Mouse (Mus musculus) ES-E14 (cell line): ENCODE measurements around the gene Colgalt2. TPM values are rescaled to one million over a fixed set of nuclear protein-coding genes. Genes with fewer than 3 reads are reported as not detected.

Experiments
- DNase-seq: peaks from one replicate; pipeline ENCODE4 v3.0.0-alpha.2; 2013; ENCODE audit warnings: low read depth, low spot score
- H3K27ac ChIP-seq: 2 replicates; pipeline ENCODE4 v1.5.1; 2012; ENCODE audit warnings: low read depth, mild to moderate bottlenecking, low read length, moderate library complexity, mixed read lengths; ENCODE audit not compliant: poor library complexity, insufficient read depth, severe bottlenecking
- H3K36me3 ChIP-seq: 2 replicates; pipeline ENCODE4 v1.6.1; 2012; ENCODE audit warnings: mild to moderate bottlenecking, low read length, moderate library complexity, mixed read lengths; ENCODE audit not compliant: control insufficient read depth, poor library complexity, insufficient read depth, severe bottlenecking
- H3K4me1 ChIP-seq, 2 experiments: fragments of 150-350 bp in 1 of 2; sonication (generic) in 1 of 2; 2 replicates each; pipeline ENCODE4 v1.6.1; 2012; ENCODE audit warnings: low read length in 2 of 2, mild to moderate bottlenecking in 1 of 2, mixed read lengths in 1 of 2; ENCODE audit not compliant: control insufficient read depth in 2 of 2, insufficient read depth in 2 of 2, poor library complexity in 1 of 2
- H3K4me3 ChIP-seq, 2 experiments: fragments of 150-350 bp in 1 of 2; sonication (generic) in 1 of 2; 2 replicates each; pipeline ENCODE4 v1.5.1; 2012; ENCODE audit warnings: low read length in 2 of 2, low read depth in 1 of 2, mild to moderate bottlenecking in 1 of 2, mixed read lengths in 1 of 2; ENCODE audit not compliant: insufficient read depth in 1 of 2, poor library complexity in 1 of 2, severe bottlenecking in 1 of 2
- H3K9ac ChIP-seq: 2 replicates; pipeline ENCODE4 v1.6.1; 2012; ENCODE audit warnings: low read depth, mild to moderate bottlenecking, low read length, mixed read lengths; ENCODE audit not compliant: poor library complexity, insufficient read depth, severe bottlenecking
- H3K9me3 ChIP-seq: fragments of 150-350 bp; sonication (generic); 2 replicates; pipeline ENCODE4 v1.6.1; 2012; ENCODE audit warnings: low read depth, mild to moderate bottlenecking, low read length; ENCODE audit not compliant: control insufficient read depth, insufficient read depth
- CHD2 ChIP-seq: IDR thresholded peaks from 2 replicates; pipeline ENCODE4 v1.6.1; 2014; ENCODE audit warnings: mild to moderate bottlenecking, low read depth, low read length, inconsistent platforms
- HCFC1 ChIP-seq: IDR thresholded peaks from 2 replicates; pipeline ENCODE4 v1.6.1; 2012; ENCODE audit warnings: low read length, inconsistent platforms, borderline replicate concordance; ENCODE audit not compliant: insufficient read depth
- MAFK ChIP-seq: IDR thresholded peaks from 2 replicates; pipeline ENCODE4 v1.6.1; 2014; ENCODE audit warnings: mild to moderate bottlenecking, low read depth, low read length, inconsistent platforms; ENCODE audit not compliant: insufficient read depth
- ZC3H11A ChIP-seq: IDR thresholded peaks from 2 replicates; pipeline ENCODE4 v1.6.1; 2012; ENCODE audit warnings: low read depth, mild to moderate bottlenecking, inconsistent platforms, low read length, borderline replicate concordance
- ZNF384 ChIP-seq: IDR thresholded peaks from 2 replicates; pipeline ENCODE4 v1.6.1; 2012; ENCODE audit warnings: low read depth, low read length, inconsistent platforms
- in situ Hi-C, 2 experiments: fragments of 600-800 bp; cut with MboI; formaldehyde crosslinking; loops; one replicate each; pipeline ENCODE4 v1.15.1; 2025; ENCODE audit warnings: low sequenced_read_pairs in 2 of 2, inconsistent platforms in 1 of 2; ENCODE audit not compliant: unreplicated experiment in 2 of 2
- total RNA-seq: library from RNA; depleted of rRNA; stranded (reverse); fragments of 300-350 nt; gene quantifications from 2 replicates; pipeline ENCODE4 v1.2.3, GENCODE M21; 2012

The Colgalt2 gene
- total RNA-seq, 1 experiment, result 0.13 TPM

GRCm38 (mm10) chr1:152394137-152394536, 5.5 kb upstream of the Colgalt2 start:
- in situ Hi-C loops, result no loop called here
- DNase-seq, result no peak
- no peak for TF ChIP-seq MAFK
- no peak for TF ChIP-seq ZNF384
- TF ChIP-seq ZC3H11A, result no peak
- no peak for TF ChIP-seq HCFC1
- no peak for TF ChIP-seq CHD2
- Histone ChIP-seq H3K9ac (no peak overlapping the region), H3K9me3 (no peaks in the 10 kb centered on the region), H3K4me3 (no peak overlapping the region), H3K36me3 (no peaks in the 10 kb centered on the region), H3K4me1 (no peaks in the 10 kb centered on the region), H3K27ac (no peak overlapping the region)

- no peaks in the 10 kb centered on the region for H3K4me1 ChIP-seq
- H3K27ac ChIP-seq, result no peak overlapping the region
- H3K9ac ChIP-seq, result no peak overlapping the region
- no peak for TF ChIP-seq HCFC1
- TF ChIP-seq MAFK, result no peak
- TF ChIP-seq ZC3H11A, result no peak
- no peak for TF ChIP-seq CHD2
- TF ChIP-seq ZNF384, result no peak
- H3K36me3 ChIP-seq, result no peaks in the 10 kb centered on the region
- DNase-seq, result no peak
- no peak overlapping the region for H3K4me3 ChIP-seq
- H3K9me3 ChIP-seq, result no peaks in the 10 kb centered on the region
- in situ Hi-C loops, result no loop called here
Measured at GRCm38 (mm10) chr1:152394956-152395515, 4.6 kb upstream of the Colgalt2 start.

DNA sequence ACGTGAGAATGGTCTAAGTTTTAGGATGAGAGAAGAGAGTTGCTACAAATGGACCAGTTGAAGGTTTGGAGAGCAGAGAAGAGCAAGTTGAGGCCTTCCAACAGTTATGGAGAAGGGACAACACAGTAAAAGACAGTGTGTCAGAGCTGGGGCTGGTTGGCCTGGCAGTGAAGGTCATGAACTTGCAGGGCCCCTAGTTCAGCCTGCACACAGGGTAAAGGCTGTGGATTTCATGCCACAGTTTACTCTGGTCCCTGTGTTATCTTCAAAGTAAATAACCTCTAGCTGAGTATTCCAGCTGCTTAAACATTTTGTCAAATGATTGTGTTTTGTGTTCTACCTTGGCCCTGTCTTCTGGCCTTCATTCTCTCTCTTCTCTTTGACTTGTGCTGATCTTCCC, 922 bp upstream of the Colgalt2 start:
- no peaks in the 10 kb centered on the region for H3K9me3 ChIP-seq

GRCm38 (mm10) chr1:152400556-152401540, 1.2 kb downstream of the Colgalt2 start:
- H3K9me3 ChIP-seq, result no peaks in the 10 kb centered on the region
- TF ChIP-seq ZNF384 (no peak), HCFC1 (no peak), CHD2 (no peak), ZC3H11A (no peak), MAFK (no peak)
- H3K27ac ChIP-seq, result no peak overlapping the region
- H3K4me3 ChIP-seq, result peak overlapping the region; percentile 68 to 76; a peak in 3 of 4 replicates
- no peak for DNase-seq
- H3K4me1 ChIP-seq, result no peaks in the 10 kb centered on the region
- no peak overlapping the region for H3K9ac ChIP-seq
- in situ Hi-C loops, result no loop called here
- H3K36me3 ChIP-seq, result no peaks in the 10 kb centered on the region

More for the DNA sequence above, 922 bp upstream of the Colgalt2 start:
- Histone ChIP-seq H3K36me3 (no peaks in the 10 kb centered on the region), H3K4me1 (no peaks in the 10 kb centered on the region), H3K4me3 (no peak overlapping the region), H3K27ac (no peak overlapping the region), H3K9ac (no peak overlapping the region)
- in situ Hi-C loops, result no loop called here
- TF ChIP-seq MAFK (no peak), ZC3H11A (no peak), HCFC1 (no peak), ZNF384 (no peak), CHD2 (no peak)
- no peak for DNase-seq
